Mouse (Mus musculus) G1E (cell line): ENCODE measurements around the gene Tmem129. TPM values are rescaled to one million over a fixed set of nuclear protein-coding genes. Genes with fewer than 3 reads are reported as not detected.

Experiments used
- ATAC-seq: 2 replicates; pipeline ENCODE4 v1.8.0; 2016; ENCODE audit warnings: mild to moderate bottlenecking; ENCODE audit not compliant: insufficient number of reproducible peaks, poor library complexity, low FRiP score, severe bottlenecking; ENCODE audit errors: extremely low read depth
- DNase-seq: peaks from one replicate; pipeline ENCODE4 v3.0.0; 2012; ENCODE audit warnings: low spot score
- H3K27me3 ChIP-seq: 2 replicates; pipeline ENCODE4 v1.6.1; 2012; ENCODE audit warnings: mild to moderate bottlenecking, low read length, inconsistent platforms; ENCODE audit not compliant: insufficient read depth
- H3K36me3 ChIP-seq: replicated peaks from 2 replicates; pipeline ENCODE3; 2012; ENCODE audit warnings: mild to moderate bottlenecking, inconsistent platforms
- H3K4me1 ChIP-seq: 2 replicates; pipeline ENCODE4 v1.6.1; 2012; ENCODE audit warnings: low read depth, low read length, inconsistent platforms, mixed read lengths; ENCODE audit not compliant: insufficient read depth
- H3K4me3 ChIP-seq: 2 replicates; pipeline ENCODE4 v1.5.1; 2012; ENCODE audit warnings: low read depth, mild to moderate bottlenecking, inconsistent platforms, low read length, moderate library complexity, mixed read lengths
- H3K9me3 ChIP-seq: replicated peaks from 2 replicates; pipeline ENCODE4 v1.6.1; 2012; ENCODE audit warnings: inconsistent platforms
- CTCF ChIP-seq: IDR thresholded peaks from 2 replicates; pipeline ENCODE4 v1.5.1; 2012; ENCODE audit warnings: low read depth, low read length, inconsistent platforms, mixed read lengths
- GATA1 ChIP-seq: IDR thresholded peaks from 2 replicates; pipeline ENCODE4 v1.6.1; 2012; ENCODE audit warnings: borderline replicate concordance, low read length, inconsistent platforms, mixed read lengths
- GATA2 ChIP-seq: IDR thresholded peaks from 2 replicates; pipeline ENCODE4 v1.6.1; 2012; ENCODE audit warnings: low read depth, low read length, inconsistent platforms, borderline replicate concordance
- POLR2AphosphoS5 ChIP-seq: IDR thresholded peaks from 2 replicates; pipeline ENCODE4 v1.6.1; 2012; ENCODE audit warnings: low read depth, low read length, inconsistent platforms; ENCODE audit not compliant: insufficient replicate concordance
- TAL1 ChIP-seq: conservative IDR thresholded peaks from 2 replicates; pipeline ENCODE4 v1.6.1; 2012; ENCODE audit warnings: low read depth, low read length, inconsistent platforms, mixed read lengths
- polyA plus RNA-seq: library from polyadenylated mRNA; stranded (reverse); fragments of >175 nt; gene quantifications from 2 replicates; pipeline ENCODE4 v1.2.3, GENCODE M21; 2012
- total RNA-seq, 2 experiments: library from RNA; stranded (forward) in 1 of 2; stranded (reverse) in 1 of 2; fragments of 200-1000 nt in 1 of 2; fragments of >200 nt in 1 of 2; fragmentation: Nextera tagmentation in 1 of 2; gene quantifications; 2 replicates each; pipeline ENCODE4 v1.2.3; 2014 to 2017

The Tmem129 gene
- total and polyA plus RNA-seq, 3 experiments, result 13.7 to 29.2 (median 22.3) TPM

DNA sequence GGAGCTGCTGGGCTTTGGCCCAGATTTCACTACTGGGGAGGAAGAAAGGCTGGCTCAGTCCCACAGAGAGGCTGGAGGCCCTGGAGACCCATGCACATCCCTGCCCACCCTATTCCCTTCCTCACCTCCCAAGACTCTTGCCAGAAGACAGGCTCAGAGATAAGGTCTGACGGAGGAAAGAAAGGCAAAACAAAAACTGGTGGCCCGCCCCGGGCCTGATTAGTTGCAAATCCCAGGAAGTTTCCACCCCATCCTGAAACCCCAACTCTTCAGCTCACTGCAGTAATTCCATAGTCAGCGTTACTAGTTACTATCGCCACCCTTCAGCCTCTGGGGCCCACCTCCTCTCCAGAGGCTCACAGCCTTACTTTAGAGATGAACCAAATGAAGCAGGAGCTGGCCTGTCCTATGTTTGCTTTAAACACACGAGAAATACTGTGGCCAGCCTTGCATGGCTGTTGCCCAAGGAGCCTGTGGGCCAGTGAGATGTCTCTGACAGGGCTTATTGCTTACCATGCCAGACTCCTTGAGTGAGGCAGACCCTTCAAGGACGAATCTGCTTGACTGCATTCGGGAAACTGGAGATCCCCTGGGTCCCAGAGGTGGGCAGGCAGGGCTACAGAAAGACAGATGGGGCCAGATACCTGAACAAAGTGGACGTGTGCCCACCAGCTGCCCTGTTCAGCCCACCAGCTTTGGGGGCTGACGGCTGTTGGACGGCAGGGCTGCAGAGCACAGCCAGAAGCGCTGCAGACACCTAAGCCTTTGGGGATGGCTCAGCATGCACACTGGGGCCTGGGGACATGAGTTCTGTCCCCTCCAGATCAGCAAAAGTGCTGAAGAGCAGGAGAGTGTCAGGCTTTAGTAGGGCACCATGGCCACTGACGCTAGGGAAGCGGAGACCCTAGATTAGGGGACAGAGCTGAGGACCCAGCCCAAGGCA, 30.3 kb upstream of the Tmem129 start:
- ATAC-seq (no peak), DNase-seq (no peak)
- H3K4me3 ChIP-seq, result no peak overlapping the region
- H3K36me3 ChIP-seq, result no peaks in the 10 kb centered on the region
- no peak for TF ChIP-seq GATA2
- TF ChIP-seq CTCF, result no peak
- TF ChIP-seq POLR2AphosphoS5, result no peak
- no peak for TF ChIP-seq GATA1
- TF ChIP-seq TAL1, result no peak
- H3K9me3 ChIP-seq, result no peaks in the 10 kb centered on the region
- peaks cover 72% of the 10 kb centered on the region for H3K27me3 ChIP-seq
- peaks cover 9% of the 10 kb centered on the region for H3K4me1 ChIP-seq

GRCm38 (mm10) chr5:33687142-33687541, 28.9 kb upstream of the Tmem129 start:
- Histone ChIP-seq H3K9me3 (no peaks in the 10 kb centered on the region), H3K4me1 (peaks cover 22% of the 10 kb centered on the region), H3K4me3 (no peak overlapping the region), H3K27me3 (peaks cover 60% of the 10 kb centered on the region), H3K36me3 (no peaks in the 10 kb centered on the region)
- TF ChIP-seq POLR2AphosphoS5 (no peak), CTCF (no peak), GATA2 (no peak), GATA1 (no peak), TAL1 (no peak)
- DNase-seq, result no peak
- no peak for ATAC-seq

GRCm38 (mm10) chr5:33684932-33685331, 26.7 kb upstream of the Tmem129 start:
- Histone ChIP-seq H3K9me3 (no peaks in the 10 kb centered on the region), H3K4me1 (peaks cover 42% of the 10 kb centered on the region), H3K27me3 (peaks cover 47% of the 10 kb centered on the region), H3K4me3 (no peak overlapping the region), H3K36me3 (no peaks in the 10 kb centered on the region)
- DNase-seq (no peak), ATAC-seq (no peak)
- TF ChIP-seq GATA1, result no peak
- no peak for TF ChIP-seq CTCF
- TF ChIP-seq GATA2, result no peak
- TF ChIP-seq TAL1, result no peak
- no peak for TF ChIP-seq POLR2AphosphoS5

DNA sequence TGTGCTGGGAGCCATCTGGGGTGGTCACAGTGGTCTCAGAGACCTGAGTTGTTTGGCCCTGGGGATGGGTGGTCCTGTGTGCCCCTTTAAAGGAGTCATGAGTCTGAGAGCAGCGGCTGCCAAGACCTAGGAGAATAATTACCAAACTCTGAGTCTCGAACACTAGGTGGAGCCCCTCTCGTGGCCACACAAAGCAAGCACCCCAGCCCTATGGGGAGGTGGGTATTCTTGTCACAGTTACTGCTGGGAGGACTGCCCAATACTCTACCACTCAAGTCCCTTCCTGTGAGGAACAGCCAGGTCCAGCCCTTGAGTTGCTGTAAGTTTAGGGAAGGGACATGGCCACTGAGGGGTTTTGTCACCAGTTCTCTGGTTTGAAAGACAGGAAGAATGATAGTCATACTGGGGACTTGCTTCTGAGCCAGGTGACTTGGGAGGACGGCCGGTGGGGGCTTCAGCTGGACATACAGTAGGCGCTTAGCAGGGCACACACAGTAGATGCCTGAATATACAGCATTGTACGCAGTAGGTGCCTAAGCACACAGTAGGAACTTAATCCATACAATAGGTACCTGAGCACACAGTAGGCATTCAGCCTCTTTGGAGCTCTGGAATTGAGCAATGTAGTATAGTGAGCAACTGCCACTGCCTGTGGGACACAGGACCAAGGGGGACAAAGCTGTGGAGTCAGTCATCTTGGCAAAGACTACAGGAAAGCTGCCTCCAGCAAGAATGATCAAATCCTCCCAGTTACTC, 25.9 kb upstream of the Tmem129 start:
- peaks cover 40% of the 10 kb centered on the region for H3K27me3 ChIP-seq
- no peak for ATAC-seq
- TF ChIP-seq GATA1 (no peak), TAL1 (no peak), POLR2AphosphoS5 (no peak), GATA2 (no peak), CTCF (no peak)

GRCm38 (mm10) chr5:33682963-33683362, 24.7 kb upstream of the Tmem129 start:
- peaks cover 56% of the 10 kb centered on the region for H3K4me1 ChIP-seq
- peaks cover 29% of the 10 kb centered on the region for H3K27me3 ChIP-seq
- DNase-seq (no peak), ATAC-seq (no peak)
- TF ChIP-seq TAL1, result no peak
- TF ChIP-seq GATA2, result no peak
- no peak for TF ChIP-seq GATA1
- no peak for TF ChIP-seq POLR2AphosphoS5
- no peak for TF ChIP-seq CTCF
- no peak overlapping the region for H3K4me3 ChIP-seq
- H3K36me3 ChIP-seq, result no peaks in the 10 kb centered on the region
- no peaks in the 10 kb centered on the region for H3K9me3 ChIP-seq

More for the DNA sequence above, 25.9 kb upstream of the Tmem129 start:
- Histone ChIP-seq H3K36me3 (no peaks in the 10 kb centered on the region), H3K4me1 (peaks cover 50% of the 10 kb centered on the region), H3K4me3 (no peak overlapping the region), H3K9me3 (no peaks in the 10 kb centered on the region)
- no peak for DNase-seq
